Mouse (Mus musculus) E14TG2a.4 (cell line): Measurements from ENCODE around the gene Nop9.
A peak's percentile ranks its signal among the peaks of the same experiment; 100 is the strongest.

ENCODE experiments used
- H3K27me3 ChIP-seq: 2 replicates; pipeline ENCODE4 v1.6.1; 2014; ENCODE audit warnings: low read length, control low read depth; ENCODE audit not compliant: insufficient read depth
- H3K36me3 ChIP-seq: 2 replicates; pipeline ENCODE4 v1.6.1; 2014; ENCODE audit warnings: low read length, control low read depth; ENCODE audit not compliant: insufficient read depth
- H3K4me1 ChIP-seq: replicated peaks from 2 replicates; pipeline ENCODE4 v1.6.1; 2014; ENCODE audit warnings: low read depth, low read length, control low read depth
- H3K4me3 ChIP-seq: replicated peaks from 2 replicates; pipeline ENCODE4 v1.5.1; 2014; ENCODE audit warnings: mild to moderate bottlenecking, low read length
- H3K9me3 ChIP-seq: 2 replicates; pipeline ENCODE4 v1.6.1; 2014; ENCODE audit warnings: low read length, control low read depth
- CTCF ChIP-seq: conservative IDR thresholded peaks from 2 replicates; pipeline ENCODE4 v1.5.1; 2014; ENCODE audit warnings: low read length
- NANOG ChIP-seq: IDR thresholded peaks from 2 replicates; pipeline ENCODE4 v1.6.1; 2014; ENCODE audit warnings: borderline replicate concordance, low read length, mixed read lengths
- POU5F1 ChIP-seq: IDR thresholded peaks from 2 replicates; pipeline ENCODE4 v1.6.1; 2014; ENCODE audit warnings: low read length, borderline replicate concordance

The Nop9 gene

GRCm38 (mm10) chr14:55769087-55769703, 23.7 kb downstream of the Nop9 start:
- H3K27me3 ChIP-seq, result peaks cover 86% of the 10 kb centered on the region
- H3K4me3 ChIP-seq, result no peak overlapping the region
- no peaks in the 10 kb centered on the region for H3K36me3 ChIP-seq
- H3K9me3 ChIP-seq, result no peaks in the 10 kb centered on the region
- H3K4me1 ChIP-seq, result peaks cover 32% of the 10 kb centered on the region
- TF ChIP-seq CTCF (no peak), POU5F1 (no peak), NANOG (no peak)

DNA sequence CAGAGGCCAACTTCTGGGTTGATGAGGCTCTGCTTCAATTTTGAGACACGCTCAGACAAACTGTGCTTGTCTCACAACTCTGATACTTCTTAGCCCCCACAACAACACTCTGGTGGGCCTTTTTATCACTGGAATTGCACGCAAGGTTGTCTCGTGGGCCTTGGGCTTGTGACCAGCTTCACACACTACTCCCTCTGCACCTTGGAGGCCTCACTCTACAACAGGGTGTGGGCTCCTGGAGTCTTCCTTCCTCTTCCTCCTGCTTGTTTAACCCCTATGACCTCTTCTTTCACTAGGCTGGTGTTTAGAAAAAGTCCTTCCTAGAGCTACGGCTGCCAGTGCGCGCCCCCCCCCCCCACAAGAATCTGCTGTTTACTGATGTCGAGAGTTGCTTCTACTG, 31.2 kb downstream of the Nop9 start:
- H3K9me3 ChIP-seq, result no peaks in the 10 kb centered on the region
- TF ChIP-seq CTCF (no peak), NANOG (no peak), POU5F1 (no peak)
- peaks cover 27% of the 10 kb centered on the region for H3K4me1 ChIP-seq
- H3K4me3 ChIP-seq, result no peak overlapping the region
- peaks cover 81% of the 10 kb centered on the region for H3K27me3 ChIP-seq
- H3K36me3 ChIP-seq, result no peaks in the 10 kb centered on the region

DNA sequence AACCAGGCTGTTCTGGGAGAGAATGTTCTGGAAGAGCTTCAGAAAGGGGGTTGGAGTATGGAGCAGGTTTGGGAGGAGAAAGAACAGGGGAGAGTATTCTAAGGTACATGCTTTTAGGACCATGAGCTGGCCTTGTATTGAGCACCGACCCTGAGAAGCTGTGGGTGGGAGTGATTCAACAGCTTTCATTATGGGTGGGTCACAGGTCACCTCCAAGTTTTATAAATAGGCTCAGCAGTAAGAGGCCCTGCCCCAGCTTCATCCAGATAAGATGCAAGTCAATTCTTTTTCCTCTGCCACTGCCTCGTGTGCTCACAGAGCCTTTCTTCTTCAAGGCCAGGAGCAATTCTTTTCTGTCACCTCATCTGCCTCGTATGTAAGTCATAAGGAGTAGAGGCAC, 31.7 kb downstream of the Nop9 start:
- Histone ChIP-seq H3K27me3 (peaks cover 81% of the 10 kb centered on the region), H3K4me3 (no peak overlapping the region), H3K9me3 (no peaks in the 10 kb centered on the region), H3K4me1 (peaks cover 30% of the 10 kb centered on the region), H3K36me3 (no peaks in the 10 kb centered on the region)
- TF ChIP-seq NANOG, result no peak
- no peak for TF ChIP-seq POU5F1
- no peak for TF ChIP-seq CTCF

- Histone ChIP-seq H3K36me3 (no peaks in the 10 kb centered on the region), H3K4me1 (peaks cover 31% of the 10 kb centered on the region), H3K4me3 (no peak overlapping the region), H3K9me3 (no peaks in the 10 kb centered on the region), H3K27me3 (peaks cover 81% of the 10 kb centered on the region)
- TF ChIP-seq CTCF, result no peak
- no peak for TF ChIP-seq POU5F1
- TF ChIP-seq NANOG, result no peak
Observed at GRCm38 (mm10) chr14:55777806-55778205, 32.3 kb downstream of the Nop9 start.

GRCm38 (mm10) chr14:55778686-55779085, 33.2 kb downstream of the Nop9 start:
- no peak for TF ChIP-seq NANOG
- no peak for TF ChIP-seq CTCF
- no peak for TF ChIP-seq POU5F1
- H3K9me3 ChIP-seq, result no peaks in the 10 kb centered on the region
- peak overlapping the region; percentile 43 for H3K4me3 ChIP-seq

DNA sequence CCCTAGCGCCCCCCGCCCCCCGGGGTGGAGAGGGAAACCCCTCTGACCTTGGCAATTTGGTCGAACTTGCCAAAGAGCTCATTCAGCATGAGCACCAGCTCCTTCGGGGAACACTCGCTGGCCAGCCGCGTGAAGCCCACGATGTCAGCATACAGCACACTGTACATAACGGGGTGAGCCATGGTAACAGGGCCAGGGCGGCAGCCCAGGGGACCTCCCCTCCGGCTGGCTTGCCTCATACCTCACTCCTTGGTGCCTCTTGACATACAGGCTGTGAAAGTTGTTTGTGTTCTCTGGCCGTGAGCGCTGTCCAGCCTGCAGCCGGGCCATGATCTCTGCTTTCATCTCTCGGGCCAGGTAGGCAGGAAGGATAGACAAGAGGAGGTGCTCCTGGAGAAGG, 34.2 kb downstream of the Nop9 start:
- Histone ChIP-seq H3K27me3 (peaks cover 83% of the 10 kb centered on the region), H3K4me3 (no peak overlapping the region)

More at GRCm38 (mm10) chr14:55778686-55779085, 33.2 kb downstream of the Nop9 start:
- Histone ChIP-seq H3K4me1 (peaks cover 40% of the 10 kb centered on the region), H3K36me3 (no peaks in the 10 kb centered on the region), H3K27me3 (peaks cover 83% of the 10 kb centered on the region)

DNA sequence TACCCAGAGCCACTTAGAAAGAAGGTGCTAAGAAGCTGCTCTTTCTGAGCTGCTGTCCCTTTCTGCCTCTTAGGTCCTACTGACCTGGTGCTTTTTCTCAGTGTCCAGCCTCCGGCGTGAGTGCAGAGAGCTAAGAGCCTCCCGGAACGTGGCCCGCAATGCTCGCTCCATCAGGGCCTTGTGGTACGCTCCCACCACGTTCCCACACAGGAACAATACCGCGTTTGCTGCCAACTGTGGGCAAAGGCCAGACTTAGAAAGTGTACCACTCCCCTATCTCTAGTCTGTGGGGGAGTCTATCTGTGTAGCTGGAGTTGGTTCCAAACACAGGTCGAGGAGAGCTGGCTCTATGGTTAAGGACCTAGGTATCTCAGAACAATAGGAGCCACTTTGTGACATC, 35.2 kb downstream of the Nop9 start:
- peaks cover 45% of the 10 kb centered on the region for H3K4me1 ChIP-seq
- H3K9me3 ChIP-seq, result no peaks in the 10 kb centered on the region
- H3K4me3 ChIP-seq, result no peak overlapping the region
- H3K27me3 ChIP-seq, result peaks cover 83% of the 10 kb centered on the region
- TF ChIP-seq NANOG (no peak), POU5F1 (no peak)
- H3K36me3 ChIP-seq, result peaks cover 3% of the 10 kb centered on the region

More for the DNA sequence above, 34.2 kb downstream of the Nop9 start:
- H3K9me3 ChIP-seq, result no peaks in the 10 kb centered on the region
- peaks cover 45% of the 10 kb centered on the region for H3K4me1 ChIP-seq
- H3K36me3 ChIP-seq, result no peaks in the 10 kb centered on the region
- TF ChIP-seq POU5F1 (no peak), NANOG (no peak), CTCF (no peak)

DNA sequence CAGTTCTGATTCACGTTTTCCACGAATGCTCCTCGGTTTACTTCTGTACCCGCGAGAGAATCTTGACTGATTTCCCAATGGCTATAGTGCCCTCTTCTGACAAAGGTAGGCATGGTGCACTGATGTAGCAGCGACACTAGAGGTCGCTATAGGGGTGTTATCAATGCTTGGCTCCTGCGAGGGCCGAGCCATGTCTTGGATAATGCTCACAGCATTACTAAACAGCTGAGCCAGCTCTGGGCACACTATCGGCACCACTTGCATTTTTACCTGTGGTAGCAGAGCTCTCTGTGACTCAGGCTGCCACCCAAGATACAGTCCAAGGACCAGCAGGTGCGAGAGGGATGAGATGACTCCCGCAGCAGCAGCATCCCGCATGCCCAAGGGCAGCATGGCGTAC, 35.8 kb downstream of the Nop9 start:
- Histone ChIP-seq H3K36me3 (peaks cover 9% of the 10 kb centered on the region), H3K4me3 (peak overlapping the region; percentile 41; the same call in 1 of the 2 replicates), H3K4me1 (peaks cover 45% of the 10 kb centered on the region), H3K9me3 (no peaks in the 10 kb centered on the region), H3K27me3 (peaks cover 85% of the 10 kb centered on the region)
- peak; percentile 98 for TF ChIP-seq CTCF
- no peak for TF ChIP-seq NANOG
